Mouse (Mus musculus): ENCODE data around the gene Gm4070. TPM values are rescaled to one million over a fixed set of nuclear protein-coding genes. Genes with fewer than 3 reads are reported as not detected.
"Not testable (repeated sequence)": the region's sequence is repeated elsewhere in the genome, so short reads cannot be mapped to it uniquely, and the experiment has no call there.

Gm4070 gene
- 0.07 and 0.36 TPM in 2 replicates for polyA plus RNA-seq (2014; fragmentation: Nextera tagmentation; extraction: Ambion mirVana)

DNA sequence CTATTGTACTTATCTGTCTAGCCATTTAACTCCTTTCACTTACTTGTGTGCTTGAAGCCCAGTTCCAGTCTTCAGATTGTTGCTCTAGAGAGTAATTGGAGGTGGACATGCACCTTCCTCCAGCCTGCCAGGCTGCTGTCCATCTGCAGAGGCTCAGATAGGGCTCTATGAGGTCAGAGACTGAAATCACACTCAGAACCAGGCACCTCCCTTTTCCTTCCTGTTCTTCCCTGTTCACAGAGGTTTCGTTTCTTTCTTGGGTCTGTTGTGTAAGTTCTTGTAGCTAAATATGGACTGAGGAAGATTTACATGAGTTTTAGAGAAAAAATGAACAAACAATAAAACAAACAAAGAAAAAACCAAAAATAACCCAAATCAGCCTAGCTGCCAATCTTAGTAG, at the start of gene Gm4070:
TSS of gene Gm4070 (minus strand) at position 156 of the 400 bp plus-strand sequence.
- not testable (repeated sequence) for H3K4me1 ChIP-seq (ENCODE audit: control insufficient read depth, insufficient read depth, low read length); H3K9me3 ChIP-seq (ENCODE audit: control insufficient read depth, low read length); H3K27ac ChIP-seq (ENCODE audit: low read depth, low read length); ATAC-seq (ENCODE audit: low FRiP score); H3K4me3 ChIP-seq (ENCODE audit: low read depth, low read length); DNase-seq (ENCODE audit: low spot score, missing footprints); H3K4me2 ChIP-seq; H3K27me3 ChIP-seq (ENCODE audit: control insufficient read depth, insufficient read depth, low read length); H3K36me3 ChIP-seq (ENCODE audit: control insufficient read depth, insufficient read depth, low read length); H3K9ac ChIP-seq (ENCODE audit: low read length)
- 67% methylated on average over 1 of the region's 1 CpGs for WGBS

DNA sequence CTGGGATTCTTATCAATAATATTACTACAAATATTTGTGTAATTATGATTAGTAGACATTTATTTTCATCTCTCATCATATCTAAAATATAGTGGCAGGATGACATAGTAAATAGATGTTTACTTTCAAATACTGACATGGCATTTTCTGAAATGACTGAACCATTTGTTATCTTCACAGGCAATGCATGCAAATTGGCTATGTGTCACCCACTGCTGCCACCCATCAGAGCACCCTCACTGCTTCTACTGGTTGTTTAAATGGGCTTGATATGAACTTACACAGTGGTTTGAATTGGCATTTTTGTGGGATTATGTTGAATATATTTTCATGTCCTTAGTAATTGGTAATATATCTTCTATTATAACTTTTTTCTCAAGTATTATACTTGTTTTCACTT, 773 bp upstream of the Gm4070 start:
- H3K9ac ChIP-seq (ENCODE audit: low read length); H3K27ac ChIP-seq (ENCODE audit: low read depth, low read length); H3K4me2 ChIP-seq; DNase-seq (ENCODE audit: low spot score, missing footprints); H3K36me3 ChIP-seq (ENCODE audit: control insufficient read depth, insufficient read depth, low read length); ATAC-seq (ENCODE audit: low FRiP score); H3K9me3 ChIP-seq (ENCODE audit: control insufficient read depth, low read length); H3K4me3 ChIP-seq (ENCODE audit: low read depth, low read length); H3K4me1 ChIP-seq (ENCODE audit: control insufficient read depth, insufficient read depth, low read length); H3K27me3 ChIP-seq (ENCODE audit: control insufficient read depth, insufficient read depth, low read length): not testable (repeated sequence)

GRCm38 (mm10) chr7:105952408-105952807, 1.4 kb downstream of the Gm4070 start:
- peak; percentile 88 for ATAC-seq (ENCODE audit: low FRiP score)
- H3K4me1 ChIP-seq (ENCODE audit: control insufficient read depth, insufficient read depth, low read length); H3K4me3 ChIP-seq (ENCODE audit: low read depth, low read length); DNase-seq (ENCODE audit: low spot score, missing footprints); H3K27ac ChIP-seq (ENCODE audit: low read depth, low read length); H3K4me2 ChIP-seq; H3K36me3 ChIP-seq (ENCODE audit: control insufficient read depth, insufficient read depth, low read length); H3K9ac ChIP-seq (ENCODE audit: low read length); H3K9me3 ChIP-seq (ENCODE audit: control insufficient read depth, low read length); H3K27me3 ChIP-seq (ENCODE audit: control insufficient read depth, insufficient read depth, low read length): not testable (repeated sequence)
- WGBS = no CpG with 5 or more reads among the region's 5 CpGs

DNA sequence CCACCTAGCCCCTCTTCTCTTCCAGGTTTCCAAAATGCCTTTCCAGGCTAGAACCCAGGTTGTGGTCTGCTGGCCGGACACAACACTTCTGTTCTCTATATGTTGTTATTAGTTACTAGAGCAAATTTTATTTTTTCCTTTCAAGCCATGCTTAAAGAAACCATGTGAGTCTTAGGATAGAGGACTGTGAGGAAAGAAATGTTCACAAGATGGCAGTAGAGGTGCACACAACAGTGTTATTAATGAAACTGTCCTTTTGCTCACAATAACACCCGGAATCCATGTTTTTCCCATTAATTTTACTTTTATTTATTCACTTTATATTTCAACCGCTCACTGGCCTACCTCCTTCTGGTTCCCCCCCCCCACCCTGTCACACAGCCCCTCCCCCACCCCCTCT, 8.5 kb downstream of the Gm4070 start:
- WGBS = 100% methylated on average over 1 of the region's 3 CpGs
- H3K36me3 ChIP-seq (ENCODE audit: control insufficient read depth, insufficient read depth, low read length); H3K9ac ChIP-seq (ENCODE audit: low read length); H3K9me3 ChIP-seq (ENCODE audit: control insufficient read depth, low read length); DNase-seq (ENCODE audit: low spot score, missing footprints); H3K4me2 ChIP-seq; H3K4me1 ChIP-seq (ENCODE audit: control insufficient read depth, insufficient read depth, low read length); H3K27ac ChIP-seq (ENCODE audit: low read depth, low read length); H3K27me3 ChIP-seq (ENCODE audit: control insufficient read depth, insufficient read depth, low read length); H3K4me3 ChIP-seq (ENCODE audit: low read depth, low read length); ATAC-seq (ENCODE audit: low FRiP score): not testable (repeated sequence)

DNA sequence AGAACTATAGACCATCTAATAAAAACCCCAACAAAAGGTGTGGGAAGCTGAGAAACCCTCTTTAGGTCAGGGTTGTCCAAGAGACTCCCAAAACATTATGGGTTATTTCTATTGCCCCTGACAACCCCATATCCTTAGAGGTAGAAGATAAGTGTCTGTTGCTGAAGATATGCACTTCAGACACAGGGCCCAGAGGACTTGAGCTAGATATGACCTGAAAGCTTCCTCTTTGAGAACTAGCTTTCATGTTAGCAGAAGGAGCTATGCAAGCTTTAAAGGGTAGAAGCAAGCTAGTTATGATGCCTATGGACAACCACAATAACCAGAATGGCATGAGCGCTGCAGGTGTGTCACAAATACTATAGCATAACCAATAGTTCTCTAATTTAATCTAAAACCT, 21.6 kb downstream of the Gm4070 start:
- not testable (repeated sequence) for ATAC-seq (ENCODE audit: low FRiP score); H3K9me3 ChIP-seq (ENCODE audit: control insufficient read depth, low read length); H3K36me3 ChIP-seq (ENCODE audit: control insufficient read depth, insufficient read depth, low read length); H3K27ac ChIP-seq (ENCODE audit: low read depth, low read length); H3K4me1 ChIP-seq (ENCODE audit: control insufficient read depth, insufficient read depth, low read length); H3K4me2 ChIP-seq; H3K27me3 ChIP-seq (ENCODE audit: control insufficient read depth, insufficient read depth, low read length); H3K9ac ChIP-seq (ENCODE audit: low read length); H3K4me3 ChIP-seq (ENCODE audit: low read depth, low read length); DNase-seq (ENCODE audit: low spot score, missing footprints)
- WGBS = no CpG with 5 or more reads among the region's 1 CpGs

DNA sequence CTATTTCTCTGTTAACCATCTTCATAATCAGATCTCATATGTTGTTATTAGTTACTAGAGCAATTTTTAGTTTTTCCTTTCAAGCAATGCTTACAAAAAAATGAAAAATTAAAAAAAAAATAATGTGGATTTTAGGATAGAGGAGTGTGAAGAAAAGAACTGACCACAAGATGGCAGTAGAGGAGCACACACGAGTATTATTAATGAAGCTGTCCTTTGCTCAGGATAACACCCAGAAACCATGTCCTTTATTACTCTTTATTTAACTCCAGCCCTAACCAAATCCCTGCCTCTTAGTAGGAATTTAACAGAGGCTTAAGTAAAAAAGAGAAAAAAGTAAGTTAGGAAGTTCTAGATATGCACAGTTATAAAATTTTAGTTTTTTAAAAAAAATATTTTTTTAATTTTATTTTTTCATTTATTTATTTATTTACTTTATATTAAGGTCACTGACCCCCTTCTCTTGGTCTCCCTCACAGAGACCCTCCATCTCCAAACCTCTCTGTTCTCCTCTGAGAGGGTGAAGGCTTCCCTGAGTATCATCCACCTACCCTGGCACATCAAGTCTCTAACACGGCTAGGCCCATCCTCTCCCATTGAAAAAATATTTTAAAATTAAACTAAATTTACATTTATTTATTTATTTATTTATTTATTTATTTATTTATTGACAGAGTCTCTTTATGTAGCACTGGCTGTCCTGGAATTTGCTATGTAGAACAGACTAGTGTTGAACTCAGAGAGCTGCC, 70.0 kb downstream of the Gm4070 start:
- H3K36me3 ChIP-seq (ENCODE audit: control insufficient read depth, insufficient read depth, low read length) = not testable (repeated sequence)
- peak; percentile 80 for ATAC-seq (ENCODE audit: low FRiP score)

DNA sequence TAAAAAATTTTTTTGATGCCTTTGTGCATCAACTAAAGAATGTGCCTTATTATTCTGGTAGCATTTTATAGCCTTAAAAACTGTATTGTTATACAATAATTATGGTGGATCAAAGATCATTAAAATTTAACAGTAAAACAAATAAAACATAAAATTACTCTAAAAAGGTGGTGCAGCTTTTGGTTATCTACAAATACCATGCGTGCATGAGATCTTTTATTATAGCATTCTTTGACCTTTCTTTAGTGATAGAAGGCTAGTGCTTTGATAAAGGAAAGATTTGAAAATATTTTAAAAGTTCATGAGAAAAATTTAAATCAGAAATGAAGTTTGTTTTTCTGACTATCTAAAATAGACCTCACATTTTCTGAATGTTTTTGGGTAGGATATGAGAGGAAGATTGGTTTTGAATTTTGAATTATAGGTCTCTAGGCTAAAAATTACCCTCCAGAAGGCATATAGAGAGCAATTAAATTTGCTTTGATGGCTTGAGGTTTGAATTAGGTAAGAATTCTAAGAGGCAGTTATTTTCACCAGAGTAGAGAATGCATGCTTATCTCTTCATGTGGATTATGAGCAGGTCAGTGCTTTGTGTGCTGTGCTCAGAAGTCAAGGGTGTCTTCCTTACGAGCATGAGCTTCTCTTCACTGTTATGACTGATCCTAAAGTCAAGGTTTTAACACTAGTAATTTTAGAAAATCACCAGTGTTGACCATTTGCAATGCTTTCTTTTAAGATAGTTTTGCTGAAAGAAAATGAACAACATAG, 73.9 kb downstream of the Gm4070 start:
- not testable (repeated sequence) for H3K4me3 ChIP-seq (ENCODE audit: low read depth, low read length); H3K36me3 ChIP-seq (ENCODE audit: control insufficient read depth, insufficient read depth, low read length); H3K4me1 ChIP-seq (ENCODE audit: control insufficient read depth, insufficient read depth, low read length); H3K27me3 ChIP-seq (ENCODE audit: control insufficient read depth, insufficient read depth, low read length); DNase-seq (ENCODE audit: low spot score, missing footprints); H3K4me2 ChIP-seq; H3K27ac ChIP-seq (ENCODE audit: low read depth, low read length); H3K9ac ChIP-seq (ENCODE audit: low read length); ATAC-seq (ENCODE audit: low FRiP score); H3K9me3 ChIP-seq (ENCODE audit: control insufficient read depth, low read length)
- 84% methylated on average over 1 of the region's 2 CpGs for WGBS

More for the DNA sequence above, 70.0 kb downstream of the Gm4070 start:
- not testable (repeated sequence) for H3K4me1 ChIP-seq (ENCODE audit: control insufficient read depth, insufficient read depth, low read length); H3K27me3 ChIP-seq (ENCODE audit: control insufficient read depth, insufficient read depth, low read length); DNase-seq (ENCODE audit: low spot score, missing footprints); H3K9me3 ChIP-seq (ENCODE audit: control insufficient read depth, low read length); H3K4me3 ChIP-seq (ENCODE audit: low read depth, low read length); H3K4me2 ChIP-seq; H3K27ac ChIP-seq (ENCODE audit: low read depth, low read length); H3K9ac ChIP-seq (ENCODE audit: low read length)
- WGBS = no CpG with 5 or more reads among the region's 2 CpGs

DNA sequence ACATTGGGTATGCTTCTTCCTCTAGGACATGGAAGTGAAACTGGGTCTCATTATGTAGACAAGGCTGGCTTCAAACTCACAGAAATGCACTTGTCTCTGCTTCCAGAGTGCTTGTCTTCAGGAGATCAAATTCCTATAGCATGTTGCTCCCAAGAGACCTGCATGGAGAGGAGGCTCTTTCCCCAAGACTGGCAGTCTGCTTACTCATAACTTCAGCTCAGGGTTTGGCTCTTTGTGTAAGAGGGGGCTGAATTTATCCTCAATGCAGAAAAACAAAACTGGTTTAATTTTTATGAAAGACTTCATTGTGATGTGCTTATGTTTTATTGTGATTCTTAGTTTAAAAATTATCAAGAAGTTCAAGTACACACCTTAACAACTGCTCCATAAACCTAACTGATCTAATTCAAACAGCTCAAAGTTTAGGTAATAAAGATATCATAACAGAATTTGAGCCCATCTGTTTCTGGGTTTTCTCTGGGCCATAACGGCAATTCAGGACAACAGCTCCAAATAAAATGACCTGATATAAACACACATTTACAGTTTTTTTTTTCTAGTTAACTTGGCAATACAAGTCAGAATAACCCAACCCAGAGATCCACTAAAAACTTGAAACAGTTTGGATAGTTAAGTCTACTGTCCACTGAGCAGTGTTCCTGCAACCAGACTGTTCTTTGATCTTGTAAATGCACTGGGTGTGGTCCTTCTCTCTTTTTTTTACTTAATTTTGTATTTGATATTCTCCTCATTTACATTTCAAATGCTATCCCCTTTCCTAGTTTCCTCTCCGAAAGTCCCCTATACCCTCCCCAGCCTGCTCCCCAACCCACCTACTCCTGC, 97.8 kb downstream of the Gm4070 start:
- not testable (repeated sequence) for H3K9ac ChIP-seq (ENCODE audit: low read length); H3K9me3 ChIP-seq (ENCODE audit: control insufficient read depth, low read length); H3K4me3 ChIP-seq (ENCODE audit: low read depth, low read length); DNase-seq (ENCODE audit: low spot score, missing footprints); H3K27me3 ChIP-seq (ENCODE audit: control insufficient read depth, insufficient read depth, low read length); H3K4me2 ChIP-seq; ATAC-seq (ENCODE audit: low FRiP score); H3K27ac ChIP-seq (ENCODE audit: low read depth, low read length); H3K4me1 ChIP-seq (ENCODE audit: control insufficient read depth, insufficient read depth, low read length); H3K36me3 ChIP-seq (ENCODE audit: control insufficient read depth, insufficient read depth, low read length)
- WGBS = no CpG with 5 or more reads among the region's 2 CpGs
